Mouse (Mus musculus): ENCODE data around the gene Gpc1. TPM values are rescaled to one million over a fixed set of nuclear protein-coding genes. Genes with fewer than 3 reads are reported as not detected.

Gene Gpc1
- total RNA-seq (2021) = 10 to 100 TPM; 73.9 to 88.5 TPM
- long read RNA-seq, experiment 1, full-length matches to known transcripts = 79 of 115 reads
- long read RNA-seq, experiment 1, partial matches to known transcripts = 29 of 115 reads
- long read RNA-seq, experiment 1, other reads (novel, unspliced or antisense) = 7 of 115 reads
- long read RNA-seq, experiment 2, full-length matches to known transcripts = 52 of 75 reads
- long read RNA-seq, experiment 2, partial matches to known transcripts = 17 of 75 reads
- long read RNA-seq, experiment 2, other reads (novel, unspliced or antisense) = 6 of 75 reads

DNA sequence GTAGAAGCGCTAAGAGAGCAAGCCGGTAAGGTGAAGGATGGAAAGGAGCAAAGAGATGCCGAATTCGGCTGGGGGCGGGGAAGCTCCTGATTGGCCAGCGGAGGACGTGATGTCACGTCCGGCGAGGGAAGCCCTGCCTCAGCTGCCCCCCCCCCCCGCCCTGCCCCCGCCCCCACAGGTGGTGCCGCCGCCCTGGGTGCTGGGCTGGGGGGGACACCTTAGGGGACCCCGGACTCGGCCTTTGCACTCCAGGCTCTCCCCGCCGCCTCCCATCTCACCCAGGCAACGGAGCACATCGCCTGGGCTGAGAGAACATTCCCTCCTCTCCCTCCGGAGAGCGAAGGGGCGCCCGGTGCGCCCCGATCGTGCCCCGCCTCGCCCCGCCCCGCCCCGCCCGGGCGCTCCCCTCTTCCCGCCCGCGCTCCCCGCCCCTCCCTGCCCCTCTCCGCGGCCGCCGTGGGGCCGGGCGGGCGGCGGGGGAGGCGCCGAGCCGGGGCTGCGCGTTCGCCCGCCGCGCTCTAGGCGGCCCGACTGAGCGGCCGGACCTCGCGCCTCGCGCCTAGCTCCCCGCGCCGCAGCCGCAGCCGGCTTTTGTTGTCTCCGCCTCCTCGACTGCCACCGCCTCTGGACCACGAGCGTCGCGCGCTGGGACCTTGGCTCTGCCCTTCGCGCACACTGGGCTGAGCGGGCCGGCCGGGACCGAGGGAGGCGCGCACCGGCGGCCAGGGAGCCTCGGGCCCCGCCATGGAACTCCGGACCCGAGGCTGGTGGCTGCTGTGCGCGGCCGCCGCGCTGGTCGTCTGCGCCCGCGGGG is at the start of gene Gpc1:
Gene Gpc1, plus strand, starts transcription at position 458 of the 814 bp plus-strand sequence.
- DNase-seq (ENCODE audit: low spot score in 2 of 2) = peak; percentile 90
- intact Hi-C loops (cut with DNase I) = loop anchor here (5.0 to 10.0 kb wide), 2 partner anchors 217 to 309 kb away; partner anchors contain the start of gene Olfr12

DNA sequence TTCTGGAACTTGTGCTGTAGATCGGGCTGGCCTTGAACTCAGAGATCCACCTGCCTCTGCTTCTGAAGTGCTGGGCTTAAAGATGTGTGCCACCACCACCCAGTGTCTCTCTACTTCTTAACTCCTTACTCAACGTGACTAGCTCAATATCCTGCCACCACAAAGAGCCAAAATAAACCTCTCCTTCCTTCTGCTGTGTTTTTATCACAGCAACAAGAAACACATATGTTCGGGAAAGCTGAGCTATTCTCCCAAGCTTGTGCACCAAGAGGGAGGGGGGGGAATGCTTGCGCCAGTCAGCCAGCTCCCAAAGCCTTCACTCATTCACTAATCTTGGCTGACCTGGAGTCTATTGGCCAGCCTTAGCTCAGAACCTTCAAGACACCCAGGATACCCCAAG is 49.6 kb upstream of the Gpc1 start:
- intact Hi-C loops (cut with DNase I) = no loop called here
- peak; percentile 12 to 30 for DNase-seq (ENCODE audit: low spot score in 2 of 2)

DNA sequence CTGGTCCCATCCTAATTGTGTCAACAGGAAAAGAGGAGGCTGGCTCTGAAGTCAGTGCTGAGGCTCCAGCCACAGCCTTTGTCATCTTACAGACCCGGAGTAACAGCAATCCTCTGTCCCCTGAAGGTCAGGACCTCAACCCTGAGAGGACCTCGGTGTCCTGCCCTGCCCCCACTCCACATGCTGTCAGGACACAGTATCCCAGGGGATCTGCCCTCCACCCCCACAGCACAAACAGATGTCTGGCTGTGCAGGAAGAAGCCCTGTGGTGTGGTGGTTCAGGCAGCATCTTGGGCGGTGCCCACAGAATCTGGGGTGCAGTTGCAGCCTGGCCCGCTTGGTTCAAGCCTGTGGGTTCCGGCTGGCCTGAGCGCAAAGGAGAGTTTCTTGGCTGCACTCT is 48.9 kb upstream of the Gpc1 start:
- DNase-seq (ENCODE audit: low spot score in 2 of 2) = no peak
- intact Hi-C loops (cut with DNase I) = no loop called here

DNA sequence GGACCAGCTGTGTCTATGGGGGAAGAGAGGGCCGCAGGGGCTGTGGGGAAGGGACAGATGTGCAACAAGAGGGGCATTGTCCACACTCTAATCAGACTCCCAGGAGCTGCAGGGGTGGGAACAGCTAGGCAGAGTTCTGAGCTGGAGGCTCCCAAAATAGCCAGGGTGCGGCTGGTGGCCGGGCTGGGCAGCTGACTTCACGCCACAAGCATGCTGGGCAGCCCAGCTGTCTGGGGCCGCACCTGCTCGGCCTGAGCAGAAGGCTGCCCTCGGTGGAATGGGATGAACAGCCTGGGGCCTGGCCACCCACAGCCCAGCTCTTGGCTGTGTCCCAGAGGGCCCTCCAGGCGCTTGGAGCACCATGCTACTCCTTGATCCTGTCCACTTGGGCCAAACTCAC is 44.2 kb upstream of the Gpc1 start:
- DNase-seq (ENCODE audit: low spot score in 2 of 2) = no peak
- intact Hi-C loops (cut with DNase I) = no loop called here

DNA sequence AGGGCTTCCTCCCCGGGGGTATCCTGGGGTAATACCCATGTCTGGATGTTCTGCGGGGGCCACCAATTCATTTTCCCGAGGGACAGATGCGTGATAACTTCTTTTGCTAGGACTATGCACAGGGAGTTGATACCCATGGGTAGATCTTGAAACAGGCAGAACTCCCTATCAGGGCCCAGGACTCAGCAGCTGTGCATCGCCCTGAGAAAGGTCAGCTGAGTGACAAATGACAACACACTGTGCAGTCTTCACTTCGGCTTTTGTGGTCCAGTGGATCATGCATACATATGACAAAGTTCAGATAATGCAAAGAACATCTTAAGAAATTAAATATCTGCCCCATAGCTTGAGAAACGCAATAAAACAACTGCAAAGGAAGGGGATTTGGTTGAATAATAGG is 43.4 kb upstream of the Gpc1 start:
- intact Hi-C loops (cut with DNase I) = no loop called here
- no peak for DNase-seq (ENCODE audit: low spot score in 2 of 2)

DNA sequence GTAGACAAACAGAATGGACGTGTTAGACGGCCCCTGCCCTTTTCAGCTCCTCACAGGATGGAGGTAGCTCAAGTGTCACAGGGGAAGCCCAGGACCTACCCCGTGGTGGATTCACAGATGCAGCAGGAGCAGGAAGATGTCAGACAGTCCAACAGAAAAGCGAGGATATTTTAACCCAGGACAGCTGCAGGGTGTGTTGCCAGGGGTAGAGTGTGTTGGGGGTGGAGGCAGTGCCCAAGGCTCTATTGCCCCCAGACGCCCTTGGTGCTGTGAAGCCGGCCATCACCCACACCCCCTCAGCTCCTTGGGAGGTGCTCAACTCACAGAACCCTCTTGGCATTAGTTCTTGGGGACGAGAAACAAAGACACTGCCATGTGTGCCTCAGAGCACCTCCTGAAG is 40.8 kb upstream of the Gpc1 start:
- intact Hi-C loops (cut with DNase I) = no loop called here
- DNase-seq (ENCODE audit: low spot score in 2 of 2) = no peak

DNA sequence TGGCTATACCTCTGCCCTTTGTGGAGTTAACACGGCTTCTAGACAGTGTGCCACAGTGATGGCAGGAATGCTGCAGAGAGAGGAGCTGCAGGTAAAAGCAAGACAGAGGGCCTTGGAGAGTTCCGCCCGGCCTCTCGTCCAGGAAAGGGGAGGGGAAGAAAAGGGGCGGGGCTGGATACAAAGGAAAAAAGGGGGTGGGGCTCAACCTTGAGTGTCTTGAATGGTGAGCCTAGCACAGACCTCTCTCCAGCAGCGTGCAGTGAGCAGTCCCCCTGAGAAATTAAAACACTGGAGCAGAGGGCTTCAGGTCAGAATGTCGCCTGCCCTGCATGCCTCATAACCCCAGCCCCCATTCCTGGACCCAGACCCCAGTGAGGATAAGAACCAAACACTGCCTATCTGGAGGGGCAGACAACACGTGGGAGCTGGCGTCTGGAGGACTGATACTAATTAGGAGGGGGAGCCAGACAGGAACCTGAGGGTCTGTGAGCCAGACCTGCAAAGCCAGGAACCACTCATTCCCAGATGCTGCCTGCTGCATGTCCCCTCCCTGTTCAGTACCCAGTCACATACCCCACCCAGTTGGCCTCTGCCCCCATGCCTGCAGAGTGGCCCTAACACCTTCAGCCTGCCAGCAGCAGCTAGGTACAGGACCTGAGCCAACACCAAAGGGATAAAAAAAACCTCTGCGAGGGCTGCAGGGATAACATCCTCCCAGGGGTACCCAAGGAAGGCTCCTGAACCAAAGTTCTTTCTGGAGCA is 40.2 kb upstream of the Gpc1 start:
- DNase-seq (ENCODE audit: low spot score in 2 of 2) = no peak
- intact Hi-C loops (cut with DNase I) = no loop called here

DNA sequence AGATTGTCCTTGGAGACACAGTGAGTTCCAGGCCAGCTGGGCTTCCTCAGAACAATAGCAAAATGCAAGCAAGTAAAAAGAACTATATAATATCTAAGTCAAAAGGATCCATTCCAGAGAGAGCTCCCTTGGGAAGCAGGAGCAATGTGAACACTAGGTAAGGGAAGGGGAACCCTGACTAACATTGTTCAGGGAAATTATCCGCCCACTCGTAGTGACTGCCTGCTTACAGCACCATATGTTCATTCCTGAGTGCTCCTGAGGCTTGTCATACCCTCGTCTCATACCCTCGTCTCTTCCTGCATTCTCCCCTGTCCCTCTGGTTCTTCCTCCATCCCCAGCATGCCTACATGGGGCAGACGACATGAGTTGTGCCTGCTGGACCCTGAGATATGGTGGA is 37.7 kb upstream of the Gpc1 start:
- intact Hi-C loops (cut with DNase I) = loop anchor here (2.0 kb wide), 1 partner anchor 33 kb away; no protein-coding TSS in a partner anchor
- DNase-seq (ENCODE audit: low spot score in 2 of 2) = peak in 1 of 2 experiments; percentile 30

DNA sequence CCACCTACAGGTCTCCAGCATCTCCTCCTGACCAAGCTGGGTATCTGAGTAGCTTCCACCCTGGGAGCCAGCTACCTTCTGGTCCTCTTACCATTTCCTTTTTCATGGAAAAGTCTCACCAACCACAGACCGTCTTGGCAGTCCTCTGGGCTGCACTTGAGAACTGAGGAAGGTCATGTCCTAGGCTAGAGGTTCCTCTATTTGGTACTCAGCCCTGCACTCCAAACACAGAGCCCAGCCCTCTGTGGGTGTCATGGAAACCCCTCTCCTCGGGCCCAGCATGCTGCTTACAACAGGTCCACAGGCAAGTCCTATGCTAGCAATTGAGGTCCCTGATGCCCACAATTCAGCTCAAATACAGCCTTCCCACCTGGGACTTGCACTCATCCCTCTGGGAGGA is 33.0 kb upstream of the Gpc1 start:
- intact Hi-C loops (cut with DNase I) = no loop called here
- no peak for DNase-seq (ENCODE audit: low spot score in 2 of 2)

DNA sequence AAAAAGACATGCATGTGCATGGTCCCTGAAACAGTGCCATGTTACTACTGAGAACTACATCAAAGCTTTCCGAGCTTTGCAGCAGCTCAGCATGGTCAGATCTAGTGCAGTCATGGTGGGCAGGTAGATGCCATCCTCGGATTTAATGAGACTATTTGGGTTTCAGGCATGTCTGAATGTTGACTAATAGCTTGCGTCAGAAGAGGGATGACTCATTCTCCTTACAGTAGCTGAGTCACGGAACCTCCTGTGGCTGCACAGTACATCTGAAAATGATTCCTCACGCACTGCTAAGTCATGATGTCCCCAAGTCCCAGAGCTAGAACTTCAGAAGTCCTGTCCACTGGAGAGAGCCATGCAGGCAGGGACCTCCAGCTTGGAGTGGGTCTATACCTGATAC is 31.8 kb upstream of the Gpc1 start:
- intact Hi-C loops (cut with DNase I) = no loop called here

DNA sequence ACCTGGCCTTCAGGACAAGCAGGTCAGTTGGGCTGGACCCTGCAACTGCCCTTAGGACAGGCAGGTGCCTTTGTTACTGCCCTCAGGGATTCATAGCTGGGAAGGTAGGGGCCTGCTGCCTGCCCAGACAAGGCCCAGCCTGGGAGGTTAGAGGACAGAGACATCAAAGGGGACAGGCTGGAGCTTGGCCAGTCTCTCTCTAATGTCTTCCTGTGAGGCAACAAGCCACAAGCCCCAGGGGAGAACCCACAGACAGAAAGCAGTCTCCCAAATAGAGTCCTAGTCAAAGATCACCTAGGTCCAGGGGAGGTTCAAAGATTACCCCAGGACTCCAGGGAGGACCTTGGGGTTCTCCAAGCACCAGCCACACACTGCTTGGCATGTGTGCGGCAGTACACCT is 29.1 kb upstream of the Gpc1 start:
- intact Hi-C loops (cut with DNase I) = no loop called here
- DNase-seq (ENCODE audit: low spot score in 2 of 2) = no peak

More for the DNA sequence above, 31.8 kb upstream of the Gpc1 start:
- DNase-seq (ENCODE audit: low spot score in 2 of 2) = peak; percentile 31 to 44

DNA sequence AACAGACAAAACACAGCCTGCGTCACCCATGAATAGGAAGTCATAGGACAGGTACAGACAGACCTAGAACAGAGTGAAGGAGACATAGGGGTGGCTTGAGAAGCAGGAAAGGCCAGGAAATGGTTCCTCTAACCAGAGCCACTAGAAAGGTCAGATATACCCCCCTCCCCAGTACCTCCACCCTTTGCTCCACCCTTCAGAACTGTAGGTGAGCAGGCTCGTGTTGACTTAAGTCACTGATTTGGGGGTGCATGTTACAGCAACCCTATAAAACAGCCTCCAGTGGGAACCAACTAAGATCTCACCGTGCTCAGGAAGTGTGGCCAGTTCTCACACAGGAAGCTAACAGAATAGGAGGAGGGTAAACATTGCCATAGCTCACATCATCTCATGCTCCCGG is 28.1 kb upstream of the Gpc1 start:
- intact Hi-C loops (cut with DNase I) = no loop called here
- DNase-seq (ENCODE audit: low spot score in 2 of 2) = no peak

DNA sequence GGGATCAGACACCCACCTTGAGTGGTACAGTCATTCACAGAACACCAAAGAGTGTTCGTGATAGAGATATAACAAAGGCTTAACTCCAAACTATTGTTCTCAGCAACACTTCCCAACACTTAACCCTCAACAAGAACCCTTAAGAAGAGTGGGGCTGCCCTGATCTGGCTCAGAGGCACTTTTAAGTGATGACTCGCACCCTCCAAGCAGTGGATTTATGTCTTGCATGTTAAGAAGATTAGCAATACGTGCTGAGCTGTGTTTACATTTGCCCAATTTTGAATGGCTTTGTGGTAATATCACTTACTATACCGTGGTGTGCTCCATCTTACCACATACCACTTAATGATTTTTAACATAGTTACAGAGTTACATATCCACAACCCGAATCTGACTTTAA is 26.3 kb upstream of the Gpc1 start:
- intact Hi-C loops (cut with DNase I) = no loop called here
- no peak for DNase-seq (ENCODE audit: low spot score in 2 of 2)

DNA sequence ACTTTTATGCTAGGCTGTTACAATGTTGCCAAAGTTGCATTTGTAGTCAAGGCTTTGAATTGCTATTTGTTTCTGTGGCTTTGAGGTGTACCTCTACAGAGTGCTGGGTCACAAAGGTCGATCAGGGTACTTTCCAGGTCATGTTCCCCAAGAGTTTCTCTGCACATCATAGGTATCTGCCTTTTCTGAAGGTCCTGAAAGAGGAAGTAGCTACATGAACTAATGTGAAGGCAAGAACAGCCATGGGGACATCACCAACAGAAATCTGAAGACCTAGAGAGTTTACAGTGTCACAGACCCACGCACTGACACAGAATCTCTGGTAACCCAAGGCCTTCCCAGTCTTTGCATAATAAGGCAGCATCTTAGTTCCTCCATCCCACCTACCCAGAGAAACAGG is 25.6 kb upstream of the Gpc1 start:
- no peak for DNase-seq (ENCODE audit: low spot score in 2 of 2)
- intact Hi-C loops (cut with DNase I) = no loop called here

DNA sequence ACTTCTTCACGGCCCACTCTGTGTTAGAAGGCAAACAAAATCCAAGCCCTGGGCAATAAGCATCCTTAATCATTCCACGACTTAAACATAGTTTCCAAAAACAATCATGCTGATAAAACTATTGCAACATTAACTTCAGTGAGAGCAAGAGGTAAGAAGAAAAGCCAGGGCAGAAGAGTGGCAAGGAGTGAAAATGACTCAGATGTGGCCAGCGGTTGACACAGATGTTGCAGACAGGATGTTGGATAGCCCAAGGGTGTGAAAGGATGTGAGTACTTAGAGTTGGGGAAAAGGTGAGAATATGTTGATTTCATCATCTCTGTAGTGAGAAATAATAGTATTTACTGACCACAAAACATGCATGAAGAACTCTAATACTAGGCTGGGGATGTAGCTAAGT is 24.7 kb upstream of the Gpc1 start:
- DNase-seq (ENCODE audit: low spot score in 2 of 2) = no peak
- intact Hi-C loops (cut with DNase I) = no loop called here

DNA sequence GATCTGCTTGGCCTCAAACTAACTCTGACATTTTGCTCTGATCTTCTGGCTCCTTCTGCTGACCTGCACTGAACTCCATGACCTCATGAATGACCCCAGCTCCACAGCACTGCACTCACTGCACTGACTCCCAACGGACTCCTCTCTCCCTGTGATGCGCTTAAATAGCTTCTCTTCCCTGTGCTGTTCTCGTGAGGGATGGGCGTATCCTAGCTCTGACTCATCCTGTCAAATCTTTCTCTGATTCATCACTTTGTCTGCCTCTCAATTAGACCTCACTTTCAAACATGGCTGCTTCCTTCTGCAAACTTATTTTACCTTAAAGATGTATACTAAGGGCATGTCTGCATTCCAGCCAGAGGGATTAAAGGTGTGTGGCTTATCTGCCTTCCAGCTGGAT is 21.8 kb upstream of the Gpc1 start:
- intact Hi-C loops (cut with DNase I) = no loop called here
- DNase-seq (ENCODE audit: low spot score in 2 of 2) = no peak

DNA sequence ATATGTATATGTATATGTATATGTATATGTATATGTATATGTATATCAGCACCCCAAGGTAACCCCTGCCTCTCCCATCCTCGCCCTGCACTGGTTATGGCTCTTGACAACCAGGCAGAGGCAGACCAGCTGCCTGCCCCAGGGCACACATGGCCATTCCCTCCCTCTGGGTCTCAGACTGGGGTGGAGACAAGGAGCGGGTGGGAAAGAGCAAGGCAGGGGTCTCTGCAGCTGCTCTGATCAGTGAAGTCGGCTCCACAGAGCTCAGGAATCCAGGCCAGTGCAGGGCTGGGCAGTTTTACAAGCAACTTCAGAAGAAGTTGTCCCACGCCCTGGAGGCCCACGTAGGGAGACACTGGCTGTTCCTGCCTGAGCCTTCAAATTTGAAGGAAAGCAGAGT is 17.1 kb upstream of the Gpc1 start:
- no peak for DNase-seq (ENCODE audit: low spot score in 2 of 2)
- intact Hi-C loops (cut with DNase I) = no loop called here

DNA sequence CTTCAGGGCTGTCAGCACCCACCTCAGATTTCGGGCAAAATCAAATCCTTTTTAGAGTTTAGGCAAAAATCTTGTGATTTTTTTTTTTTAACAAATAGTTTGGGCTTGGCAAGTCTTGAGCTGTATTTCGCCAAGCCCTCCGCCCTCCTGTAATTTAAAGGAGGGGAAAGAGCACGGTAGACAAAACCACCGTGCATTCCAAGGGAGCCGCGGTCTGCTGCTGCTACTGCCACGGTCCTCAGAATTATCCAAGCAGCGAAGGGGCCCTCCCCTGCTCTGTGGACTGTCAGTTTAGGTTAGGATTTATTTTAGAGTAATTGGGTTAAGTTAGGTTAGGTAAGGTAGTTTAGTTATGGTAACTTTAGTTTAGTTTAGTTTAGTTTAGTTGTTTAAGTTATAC is 16.3 kb upstream of the Gpc1 start:
- no peak for DNase-seq (ENCODE audit: low spot score in 2 of 2)
- intact Hi-C loops (cut with DNase I) = no loop called here

DNA sequence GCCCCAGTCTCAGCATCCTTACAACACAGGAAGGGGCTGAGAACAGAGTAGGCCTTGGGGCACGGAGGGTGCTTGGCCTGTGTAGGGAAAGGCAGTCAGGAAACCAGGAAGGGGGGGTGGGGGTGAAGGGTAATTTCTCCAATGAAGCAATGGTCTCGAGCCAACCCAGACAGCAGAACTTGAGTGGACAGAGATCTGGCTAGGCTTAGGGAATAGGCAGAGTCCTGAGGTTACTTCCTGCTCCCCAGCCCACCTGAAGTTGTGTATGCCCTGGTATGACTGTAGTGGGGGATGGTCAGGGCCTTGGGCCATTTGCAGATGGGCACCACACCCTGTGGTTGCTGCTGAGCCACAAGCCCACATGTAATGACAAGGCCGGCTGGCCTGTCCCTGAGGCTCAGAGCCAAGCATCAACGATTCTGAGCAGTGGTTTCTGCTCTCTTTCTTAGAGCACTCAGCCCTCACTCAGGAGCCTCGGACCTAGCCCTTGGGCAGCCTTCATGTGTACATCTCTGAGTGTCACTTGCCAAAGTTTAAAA is 15.6 kb upstream of the Gpc1 start:
- no peak for DNase-seq (ENCODE audit: low spot score in 2 of 2)
- intact Hi-C loops (cut with DNase I) = no loop called here

DNA sequence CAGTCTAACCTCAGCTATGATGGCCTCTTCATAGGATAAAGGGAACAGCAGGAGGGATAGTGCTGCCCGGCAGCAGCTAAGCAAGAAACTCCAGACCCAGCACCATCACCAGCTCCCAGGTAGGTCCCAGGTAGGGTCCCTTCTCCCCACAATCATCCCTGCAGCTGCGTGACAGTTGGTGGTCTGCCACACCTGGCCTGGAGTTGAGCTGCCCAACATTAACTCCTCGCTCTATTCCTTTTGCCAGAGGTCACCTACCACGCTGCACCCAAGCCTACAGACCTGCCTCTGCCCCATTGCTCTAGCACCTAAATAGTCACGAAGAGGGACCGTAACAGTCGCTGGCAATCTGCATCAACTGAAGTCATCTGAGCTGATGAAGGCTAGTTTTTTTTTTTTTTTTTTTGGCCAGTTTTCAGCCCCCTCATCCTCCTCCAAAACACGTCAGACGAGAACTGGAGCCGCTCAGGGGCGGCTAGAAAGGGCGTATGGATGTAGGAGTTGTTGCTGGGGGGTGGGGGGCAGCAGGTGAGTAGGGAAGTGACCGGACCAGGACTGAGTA is 738 bp upstream of the Gpc1 start:
- DNase-seq (ENCODE audit: low spot score in 2 of 2) = no peak
- intact Hi-C loops (cut with DNase I) = loop anchor here (5.0 to 10.0 kb wide), 2 partner anchors 216 to 308 kb away; partner anchors contain the start of gene Olfr12

All from left cerebral cortex, postnatal 14 days (tissue).